8 mouse cellular contexts compared by ENCODE assay signal in genomic region chr15:25637727-25638126, GRCm38 (mm10). TPM values are rescaled to one million over a fixed set of nuclear protein-coding genes. Genes with fewer than 3 reads are reported as not detected.
DNase-seq lines count a peak whose midpoint lies in the region; ATAC-seq and TF ChIP-seq lines count a peak whose summit lies in the region.

No protein-coding gene starts in this region.

- no peaks in the 10 kb centered on the region for H3K27me3 ChIP-seq in small intestine, adult 2 months (ENCODE audit: control insufficient read depth, insufficient read depth, low read length)
- H3K27me3 ChIP-seq in liver, postnatal 0 days (ENCODE audit: insufficient read depth, low read length) = no peaks in the 10 kb centered on the region
- H3K27me3 ChIP-seq in midbrain, postnatal 0 days (ENCODE audit: insufficient read depth, low read length) = no peaks in the 10 kb centered on the region

- no peak for ATAC-seq in liver, postnatal 0 days
- ATAC-seq in midbrain, postnatal 0 days (ENCODE audit: low FRiP score) = no peak
- ATAC-seq in granulocyte monocyte progenitor cell, adult 5-6 weeks (replicated peaks; ENCODE audit: poor library complexity, severe bottlenecking) = no peak

- no peak for TF ChIP-seq CTCF in small intestine, adult 2 months (IDR thresholded peaks at IDR 0.05; ENCODE audit: extremely low read depth, insufficient read length, insufficient replicate concordance, low read depth, low read length)
- TF ChIP-seq CTCF in liver, postnatal 0 days (IDR thresholded peaks at IDR 0.05; ENCODE audit: low read depth) = no peak
- TF ChIP-seq CTCF in midbrain, postnatal 0 days (IDR thresholded peaks at IDR 0.05) = no peak

- H3K36me3 ChIP-seq in small intestine, adult 2 months (ENCODE audit: control insufficient read depth, insufficient read depth, low read length) = no peaks in the 10 kb centered on the region
- no peaks in the 10 kb centered on the region for H3K36me3 ChIP-seq in liver, postnatal 0 days (replicated peaks; ENCODE audit: insufficient read depth, low read length)
- no peaks in the 10 kb centered on the region for H3K36me3 ChIP-seq in midbrain, postnatal 0 days (ENCODE audit: insufficient read depth, low read length)

- peak overlapping the region; percentile 10; the same call in 1 of the 2 replicates for H3K27ac ChIP-seq in small intestine, adult 2 months (ENCODE audit: insufficient read depth, low read depth, low read length)
- H3K27ac ChIP-seq in liver, postnatal 0 days (ENCODE audit: low read depth) = no peak overlapping the region
- no peak overlapping the region for H3K27ac ChIP-seq in midbrain, postnatal 0 days (ENCODE audit: low read depth, low read length)

- TF ChIP-seq POLR2A in small intestine, adult 2 months (IDR thresholded peaks at IDR 0.05; ENCODE audit: low read depth, low read length) = no peak

- H3K9ac ChIP-seq in liver, postnatal 0 days (replicated peaks) = no peak overlapping the region
- H3K9ac ChIP-seq in midbrain, postnatal 0 days (replicated peaks; ENCODE audit: low read length, poor library complexity, severe bottlenecking) = no peak overlapping the region

- WGBS in small intestine, adult 2 months = 13% methylated on average over 9 of the region's 9 CpGs
- WGBS in liver, postnatal 0 days (ENCODE audit: insufficient replicate concordance) = 54% methylated on average over 9 of the region's 9 CpGs
- WGBS in midbrain, postnatal 0 days = 89% methylated on average over 9 of the region's 9 CpGs

- no peak overlapping the region for H3K4me2 ChIP-seq in liver, postnatal 0 days (ENCODE audit: low read depth, low read length)
- no peak overlapping the region for H3K4me2 ChIP-seq in midbrain, postnatal 0 days (ENCODE audit: low read depth, low read length, poor library complexity, severe bottlenecking)

- peak; percentile 55 to 70 for DNase-seq in urinary bladder, adult 18-20 months (ENCODE audit: low spot score in 2 of 2)
- DNase-seq in urinary bladder, postnatal 4 days (ENCODE audit: low spot score in 2 of 2) = no peak
- peak; percentile 42 for DNase-seq in heart, adult 8-10 months (ENCODE audit: low spot score)
- peak; percentile 67 to 80 for DNase-seq in kidney, postnatal 4 days
- DNase-seq in liver, postnatal 0 days = no peak
- no peak for DNase-seq in midbrain, postnatal 0 days (ENCODE audit: low spot score)

- no peaks in the 10 kb centered on the region for H3K9me3 ChIP-seq in liver, postnatal 0 days (ENCODE audit: low read length)
- no peaks in the 10 kb centered on the region for H3K9me3 ChIP-seq in midbrain, postnatal 0 days (ENCODE audit: low read length)

- H3K4me1 ChIP-seq in small intestine, adult 2 months (ENCODE audit: control insufficient read depth, insufficient read depth, insufficient read length, low read length) = peaks cover 45% of the 10 kb centered on the region
- H3K4me1 ChIP-seq in liver, postnatal 0 days (ENCODE audit: insufficient read depth) = peaks cover 34% of the 10 kb centered on the region
- H3K4me1 ChIP-seq in midbrain, postnatal 0 days (ENCODE audit: insufficient read depth, low read length) = no peaks in the 10 kb centered on the region

- H3K4me3 ChIP-seq in small intestine, adult 2 months (ENCODE audit: low read depth, low read length) = no peak overlapping the region
- no peak overlapping the region for H3K4me3 ChIP-seq in liver, postnatal 0 days (ENCODE audit: low read depth, low read length)
- H3K4me3 ChIP-seq in midbrain, postnatal 0 days (ENCODE audit: low read depth, low read length) = no peak overlapping the region

- no peak for TF ChIP-seq EP300 in liver, postnatal 0 days (IDR thresholded peaks at IDR 0.05; ENCODE audit: low read depth)

RNA-seq across cellular contexts. Expression of gene Myo10, which starts 15.4 kb away (rescaled TPM):
- total RNA-seq in heart, adult 8-10 months (2022) = 10 to 100 TPM; 71.7 to 84.5 (median 73.3) TPM
- 14.1 and 20.8 TPM in 2 replicates for polyA plus RNA-seq in small intestine, adult 2 months (2012; rRNA removed)
- polyA plus RNA-seq in liver, postnatal 0 days (2015; fragmentation: Nextera tagmentation; extraction: Ambion mirVana) = 4.9 and 5.9 TPM in 2 replicates
- 27.2 and 34.7 TPM in 2 replicates for total RNA-seq in midbrain, postnatal 0 days (2014; rRNA removed)
- 28.9 and 29.3 TPM in 2 replicates for polyA plus RNA-seq in midbrain, postnatal 0 days (2015; fragmentation: Nextera tagmentation; extraction: Ambion mirVana)
- total RNA-seq in granulocyte monocyte progenitor cell, adult 5-6 weeks (2014; fragmentation: Nextera tagmentation) = 1.4 and 8.9 TPM in 2 replicates
- total RNA-seq in granulocyte monocyte progenitor cell, adult 5-6 weeks (2017) = 2.9 and 3.3 TPM in 2 replicates

Comparison
In these comparisons a context has a peak if more than half of its experiments do, and no peak if none do; other contexts are left out.
1. DNase-seq: peak in urinary bladder, adult 18-20 months (2 of 2), heart, adult 8-10 months (single experiment) and kidney, postnatal 4 days (2 of 2); none in urinary bladder, postnatal 4 days (0 of 2), liver, postnatal 0 days (single experiment) and midbrain, postnatal 0 days (single experiment).